Mouse (Mus musculus): ENCODE data around the gene Snx9. TPM values are rescaled to one million over a fixed set of nuclear protein-coding genes. Genes with fewer than 3 reads are reported as not detected.

Snx9 gene
- polyA plus RNA-seq, 1 experiment from 2014 or later: 6.1 TPM

- 92% methylated on average over 4 of the region's 4 CpGs for WGBS
- H3K27me3 ChIP-seq (replicated peaks; ENCODE audit: control insufficient read depth, insufficient read depth, low read length): no peaks in the 10 kb centered on the region
- no peak overlapping the region for H3K9ac ChIP-seq (ENCODE audit: low read depth, low read length)
- no peak overlapping the region for H3K4me2 ChIP-seq (ENCODE audit: low read length)
- H3K4me3 ChIP-seq (ENCODE audit: low read length): no peak overlapping the region
- H3K9me3 ChIP-seq (ENCODE audit: control insufficient read depth, low read length): no peaks in the 10 kb centered on the region
- no peak for ATAC-seq
- H3K36me3 ChIP-seq (ENCODE audit: control insufficient read depth, insufficient read depth, low read length): no peaks in the 10 kb centered on the region
- no peaks in the 10 kb centered on the region for H3K4me1 ChIP-seq (ENCODE audit: control insufficient read depth, insufficient read depth, low read depth, low read length)
- no peak overlapping the region for H3K27ac ChIP-seq (ENCODE audit: low read depth, low read length)
Observed at GRCm38 (mm10) chr17:5912797-5913196, 71.7 kb downstream of the Snx9 start.

DNA sequence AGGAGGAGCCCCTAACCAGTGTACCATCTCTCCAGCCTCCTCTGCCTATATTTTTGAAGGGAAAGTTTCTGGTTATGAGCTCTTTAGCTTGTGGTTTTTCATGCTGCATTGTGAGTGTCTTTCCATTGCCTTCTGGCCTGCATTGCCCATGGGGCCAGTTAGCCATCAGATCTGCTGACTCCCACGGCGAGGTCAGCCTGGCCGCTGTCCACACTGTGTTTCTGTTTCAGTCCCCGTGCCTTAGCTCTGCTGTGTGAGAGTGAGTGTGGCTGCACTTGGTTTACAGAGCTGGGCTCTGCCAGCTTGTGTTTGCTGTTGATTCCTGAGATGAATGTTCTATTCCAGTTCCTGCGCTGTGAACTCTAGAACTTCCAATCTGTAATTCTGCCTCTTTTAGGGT is 73.1 kb downstream of the Snx9 start:
- no peak for ATAC-seq
- Histone ChIP-seq H3K36me3 (ENCODE audit: control insufficient read depth, insufficient read depth, low read length) (peaks cover 4% of the 10 kb centered on the region; the same call in 1 of the 2 replicates), H3K9me3 (ENCODE audit: control insufficient read depth, low read length) (no peaks in the 10 kb centered on the region), H3K4me2 (ENCODE audit: low read length) (no peak overlapping the region), H3K4me3 (ENCODE audit: low read length) (no peak overlapping the region), H3K27ac (ENCODE audit: low read depth, low read length) (no peak overlapping the region), H3K4me1 (ENCODE audit: control insufficient read depth, insufficient read depth, low read depth, low read length) (no peaks in the 10 kb centered on the region), H3K27me3 (replicated peaks; ENCODE audit: control insufficient read depth, insufficient read depth, low read length) (no peaks in the 10 kb centered on the region), H3K9ac (ENCODE audit: low read depth, low read length) (no peak overlapping the region)
- WGBS: 88% methylated on average over 5 of the region's 5 CpGs

DNA sequence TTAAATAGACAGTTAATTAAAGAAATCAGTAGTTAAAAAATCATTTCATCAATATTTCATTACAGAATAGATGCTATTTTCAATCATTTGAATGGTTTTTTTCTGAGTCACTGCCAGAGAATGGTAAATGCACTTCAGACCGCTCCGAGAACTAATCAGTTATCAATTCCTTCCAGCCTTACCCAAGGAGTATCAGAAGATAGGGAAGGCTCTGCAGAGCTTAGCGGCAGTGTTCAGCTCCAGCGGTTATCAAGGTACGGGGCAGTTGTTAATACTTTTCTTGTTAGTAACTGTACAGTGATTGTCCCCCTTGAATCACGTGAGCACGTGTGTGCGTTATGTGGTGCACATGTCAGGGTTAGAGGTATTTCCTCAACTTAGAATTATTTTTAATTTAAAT is 80.8 kb downstream of the Snx9 start:
- Histone ChIP-seq H3K27me3 (replicated peaks; ENCODE audit: control insufficient read depth, insufficient read depth, low read length) (no peaks in the 10 kb centered on the region), H3K4me1 (ENCODE audit: control insufficient read depth, insufficient read depth, low read depth, low read length) (no peaks in the 10 kb centered on the region), H3K9ac (ENCODE audit: low read depth, low read length) (no peak overlapping the region), H3K9me3 (ENCODE audit: control insufficient read depth, low read length) (no peaks in the 10 kb centered on the region), H3K4me2 (ENCODE audit: low read length) (no peak overlapping the region), H3K36me3 (ENCODE audit: control insufficient read depth, insufficient read depth, low read length) (peaks cover 4% of the 10 kb centered on the region; the same call in 1 of the 2 replicates), H3K4me3 (ENCODE audit: low read length) (no peak overlapping the region), H3K27ac (ENCODE audit: low read depth, low read length) (no peak overlapping the region)
- 93% methylated on average over 8 of the region's 8 CpGs for WGBS
- no peak for ATAC-seq

DNA sequence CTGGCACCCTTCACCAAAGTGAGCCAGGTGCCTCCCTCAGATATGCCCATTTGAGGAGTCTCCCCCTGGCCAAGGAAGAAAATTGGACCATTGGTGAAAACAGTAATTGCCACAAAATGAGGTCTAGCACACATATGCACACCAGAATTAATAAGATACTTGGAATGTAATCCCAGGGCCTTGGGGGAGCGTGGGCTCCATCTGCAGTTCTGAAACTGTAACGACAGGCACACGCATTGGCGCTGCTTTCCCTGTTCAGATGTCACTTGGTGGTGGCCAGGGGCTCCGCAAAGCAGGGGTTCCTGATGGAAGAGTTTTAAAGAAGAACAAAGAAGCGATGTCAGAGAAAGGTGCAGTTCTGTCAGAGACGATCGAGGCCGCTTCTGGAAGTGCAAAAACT is 82.2 kb downstream of the Snx9 start:
- H3K4me3 ChIP-seq (ENCODE audit: low read length): no peak overlapping the region
- H3K4me1 ChIP-seq (ENCODE audit: control insufficient read depth, insufficient read depth, low read depth, low read length): no peaks in the 10 kb centered on the region
- no peak overlapping the region for H3K9ac ChIP-seq (ENCODE audit: low read depth, low read length)
- peaks cover 4% of the 10 kb centered on the region for H3K36me3 ChIP-seq (ENCODE audit: control insufficient read depth, insufficient read depth, low read length)
- H3K27me3 ChIP-seq (replicated peaks; ENCODE audit: control insufficient read depth, insufficient read depth, low read length): no peaks in the 10 kb centered on the region
- no peak overlapping the region for H3K27ac ChIP-seq (ENCODE audit: low read depth, low read length)
- 68% methylated on average over 9 of the region's 9 CpGs for WGBS
- peak; percentile 40; the same call in 1 of the 2 replicates for ATAC-seq
- no peak overlapping the region for H3K4me2 ChIP-seq (ENCODE audit: low read length)
- H3K9me3 ChIP-seq (ENCODE audit: control insufficient read depth, low read length): no peaks in the 10 kb centered on the region

GRCm38 (mm10) chr17:5924238-5924637 is 83.1 kb downstream of the Snx9 start:
- Histone ChIP-seq H3K4me2 (ENCODE audit: low read length) (no peak overlapping the region), H3K4me3 (ENCODE audit: low read length) (no peak overlapping the region), H3K9ac (ENCODE audit: low read depth, low read length) (no peak overlapping the region), H3K27ac (ENCODE audit: low read depth, low read length) (no peak overlapping the region), H3K9me3 (ENCODE audit: control insufficient read depth, low read length) (no peaks in the 10 kb centered on the region), H3K4me1 (ENCODE audit: control insufficient read depth, insufficient read depth, low read depth, low read length) (no peaks in the 10 kb centered on the region), H3K27me3 (replicated peaks; ENCODE audit: control insufficient read depth, insufficient read depth, low read length) (no peaks in the 10 kb centered on the region), H3K36me3 (ENCODE audit: control insufficient read depth, insufficient read depth, low read length) (no peaks in the 10 kb centered on the region; the same call in 1 of the 2 replicates)
- ATAC-seq: no peak
- WGBS: 62% methylated on average over 8 of the region's 8 CpGs

DNA sequence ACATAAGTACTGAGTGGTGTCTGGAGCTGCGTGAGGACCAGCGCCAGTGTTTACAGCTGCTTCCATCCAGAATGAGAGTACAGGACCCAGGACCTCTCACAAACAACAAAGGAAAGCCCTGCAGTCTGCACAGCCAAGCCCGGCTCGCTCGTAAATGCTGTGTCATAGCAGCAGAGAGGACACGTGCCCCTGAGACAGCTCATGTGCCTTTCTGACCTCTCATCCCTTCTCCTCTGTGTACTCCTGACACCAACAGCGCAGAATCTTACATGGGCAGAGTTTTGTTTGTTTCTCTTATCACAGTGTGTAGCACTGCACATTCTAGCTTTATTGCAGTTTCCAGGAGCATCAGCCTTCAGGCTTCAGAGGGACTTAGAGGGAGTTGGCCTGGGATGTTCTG is 85.6 kb downstream of the Snx9 start:
- H3K9me3 ChIP-seq (ENCODE audit: control insufficient read depth, low read length): no peaks in the 10 kb centered on the region
- no peak overlapping the region for H3K27ac ChIP-seq (ENCODE audit: low read depth, low read length)
- H3K4me1 ChIP-seq (ENCODE audit: control insufficient read depth, insufficient read depth, low read depth, low read length): no peaks in the 10 kb centered on the region
- no peak for ATAC-seq
- H3K36me3 ChIP-seq (ENCODE audit: control insufficient read depth, insufficient read depth, low read length): no peaks in the 10 kb centered on the region; the same call in 1 of the 2 replicates
- no peak overlapping the region for H3K9ac ChIP-seq (ENCODE audit: low read depth, low read length)
- H3K4me2 ChIP-seq (ENCODE audit: low read length): no peak overlapping the region
- H3K27me3 ChIP-seq (replicated peaks; ENCODE audit: control insufficient read depth, insufficient read depth, low read length): no peaks in the 10 kb centered on the region
- 89% methylated on average over 7 of the region's 7 CpGs for WGBS
- H3K4me3 ChIP-seq (ENCODE audit: low read length): no peak overlapping the region

DNA sequence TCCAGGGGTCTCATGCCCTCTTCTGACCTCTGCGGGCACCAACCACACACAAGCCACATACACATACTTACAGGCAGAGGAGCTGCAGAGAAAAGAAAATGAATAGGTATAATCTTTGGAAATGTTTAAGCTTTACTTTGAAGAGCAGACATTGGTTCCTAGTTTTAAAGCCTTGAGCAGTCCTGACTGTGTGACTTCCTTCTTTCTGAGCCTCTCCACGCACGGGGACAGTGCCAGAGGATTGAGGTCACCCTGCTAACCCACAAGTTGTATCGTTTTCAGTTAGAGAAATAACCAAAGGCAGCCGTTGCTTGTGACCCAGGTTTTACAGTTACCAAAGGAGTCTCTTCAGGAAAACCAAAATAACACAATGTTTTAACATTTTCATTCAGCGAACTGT is 87.9 kb downstream of the Snx9 start:
- Histone ChIP-seq H3K27me3 (replicated peaks; ENCODE audit: control insufficient read depth, insufficient read depth, low read length) (no peaks in the 10 kb centered on the region), H3K27ac (ENCODE audit: low read depth, low read length) (no peak overlapping the region), H3K4me1 (ENCODE audit: control insufficient read depth, insufficient read depth, low read depth, low read length) (no peaks in the 10 kb centered on the region), H3K36me3 (ENCODE audit: control insufficient read depth, insufficient read depth, low read length) (no peaks in the 10 kb centered on the region; the same call in 1 of the 2 replicates), H3K4me3 (ENCODE audit: low read length) (no peak overlapping the region), H3K4me2 (ENCODE audit: low read length) (no peak overlapping the region), H3K9me3 (ENCODE audit: control insufficient read depth, low read length) (no peaks in the 10 kb centered on the region), H3K9ac (ENCODE audit: low read depth, low read length) (no peak overlapping the region)
- 82% methylated on average over 6 of the region's 6 CpGs for WGBS
- ATAC-seq: no peak

DNA sequence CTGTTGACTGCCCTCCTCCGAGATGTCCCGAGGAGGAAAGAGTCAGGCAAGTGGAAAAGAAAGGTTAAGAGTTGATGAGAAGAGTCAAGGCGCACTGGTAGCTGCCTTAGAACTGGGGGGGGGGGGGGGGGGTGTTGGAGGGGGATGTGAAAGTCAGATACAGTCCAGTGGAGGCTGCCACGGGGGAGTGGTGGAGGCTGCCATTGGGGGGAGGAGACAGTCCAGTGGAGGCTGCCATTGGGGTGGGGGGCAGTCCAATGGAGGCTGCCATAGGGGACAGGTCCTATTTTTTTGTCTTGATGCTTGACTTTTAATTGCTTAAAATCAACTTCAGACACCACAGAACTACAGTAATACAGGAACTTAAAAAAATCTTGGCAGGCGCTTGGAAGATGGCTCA is 91.0 kb downstream of the Snx9 start:
- WGBS: 74% methylated on average over 5 of the region's 5 CpGs
- no peaks in the 10 kb centered on the region for H3K9me3 ChIP-seq (ENCODE audit: control insufficient read depth, low read length)
- H3K36me3 ChIP-seq (ENCODE audit: control insufficient read depth, insufficient read depth, low read length): no peaks in the 10 kb centered on the region; the same call in 1 of the 2 replicates
- H3K4me1 ChIP-seq (ENCODE audit: control insufficient read depth, insufficient read depth, low read depth, low read length): peaks cover 8% of the 10 kb centered on the region; the same call in 1 of the 2 replicates
- no peak overlapping the region for H3K27ac ChIP-seq (ENCODE audit: low read depth, low read length)
- no peaks in the 10 kb centered on the region for H3K27me3 ChIP-seq (replicated peaks; ENCODE audit: control insufficient read depth, insufficient read depth, low read length)
- H3K4me3 ChIP-seq (ENCODE audit: low read length): no peak overlapping the region
- no peak overlapping the region for H3K9ac ChIP-seq (ENCODE audit: low read depth, low read length)
- ATAC-seq: no peak
- no peak overlapping the region for H3K4me2 ChIP-seq (ENCODE audit: low read length)

GRCm38 (mm10) chr17:5934554-5935324 is 93.6 kb downstream of the Snx9 start:
- WGBS: 2% methylated on average over 30 of the region's 30 CpGs
- Histone ChIP-seq H3K27ac (ENCODE audit: low read depth, low read length) (0 out of 2 replicates have a peak overlapping the region, but pooled peaks have one; percentile 44), H3K4me1 (ENCODE audit: control insufficient read depth, insufficient read depth, low read depth, low read length) (peaks cover 8% of the 10 kb centered on the region; the same call in 1 of the 2 replicates), H3K9me3 (ENCODE audit: control insufficient read depth, low read length) (no peaks in the 10 kb centered on the region), H3K27me3 (replicated peaks; ENCODE audit: control insufficient read depth, insufficient read depth, low read length) (no peaks in the 10 kb centered on the region), H3K4me2 (ENCODE audit: low read length) (peak overlapping the region; percentile 89), H3K4me3 (ENCODE audit: low read length) (peak overlapping the region; percentile 49), H3K9ac (ENCODE audit: low read depth, low read length) (peak overlapping the region; percentile 61), H3K36me3 (ENCODE audit: control insufficient read depth, insufficient read depth, low read length) (no peaks in the 10 kb centered on the region)
- peak; percentile 83 for ATAC-seq

Measured in hindbrain, embryonic 16.5 days (tissue).